Mouse (Mus musculus): ENCODE results near the gene Ccdc130.

GRCm38 (mm10) chr8:84308376-84308775 is 38.2 kb upstream of the Ccdc130 start:
- TF ChIP-seq CTCF (IDR thresholded peaks at IDR 0.05; ENCODE audit: low read depth), result no peak
- TF ChIP-seq EP300 (IDR thresholded peaks at IDR 0.05; ENCODE audit: low read depth), result no peak
